Mouse (Mus musculus) hindbrain, embryonic 13.5 days (tissue): ENCODE measurements around the gene Prkca. TPM values are rescaled to one million over a fixed set of nuclear protein-coding genes. Genes with fewer than 3 reads are reported as not detected.
A peak's percentile ranks its signal among the peaks of the same experiment; 100 is the strongest.

ENCODE experiments used
- ATAC-seq: fragments of 200-750 bp; cut with Nextera tagmentation; 2 replicates; pipeline ENCODE4 v1.8.0; 2017; ENCODE audit warnings: moderate TSS enrichment; ENCODE audit not compliant: low FRiP score
- H3K27ac ChIP-seq: fragments of 300-500 bp; sonication (generic); 2 replicates; pipeline ENCODE4 v1.5.1; 2015; ENCODE audit warnings: inconsistent platforms, mild to moderate bottlenecking, moderate library complexity
- H3K27me3 ChIP-seq: fragments of 300-500 bp; sonication (generic); 2 replicates; pipeline ENCODE4 v1.6.1; 2015; ENCODE audit warnings: mild to moderate bottlenecking, inconsistent platforms
- H3K36me3 ChIP-seq: fragments of 300-500 bp; sonication (generic); 2 replicates; pipeline ENCODE4 v1.6.1; 2015; ENCODE audit warnings: mild to moderate bottlenecking, inconsistent platforms
- H3K4me1 ChIP-seq: fragments of 300-500 bp; sonication (generic); replicated peaks from 2 replicates; pipeline ENCODE4 v1.6.1; 2015; ENCODE audit warnings: inconsistent platforms
- H3K4me2 ChIP-seq: fragments of 300-500 bp; sonication (generic); 2 replicates; pipeline ENCODE4 v1.6.1; 2015; ENCODE audit warnings: inconsistent platforms, mild to moderate bottlenecking, moderate library complexity
- H3K4me3 ChIP-seq: fragments of 300-500 bp; sonication (generic); 2 replicates; pipeline ENCODE4 v1.5.1; 2015; ENCODE audit warnings: mild to moderate bottlenecking, inconsistent platforms
- H3K9ac ChIP-seq: fragments of 300-500 bp; sonication (generic); 2 replicates; pipeline ENCODE4 v1.6.1; 2015; ENCODE audit warnings: mild to moderate bottlenecking, inconsistent platforms
- H3K9me3 ChIP-seq: fragments of 300-500 bp; sonication (generic); 2 replicates; pipeline ENCODE4 v1.6.1; 2016; ENCODE audit warnings: inconsistent platforms
- WGBS: fragments of 180-500 bp; shearing (Covaris S2); methylation state at CpG from one replicate; pipeline ENCODE4 v1.1.7; 2015; 5-methylcytosine and 5-hydroxymethylcytosine counted together
- polyA plus RNA-seq: library from polyadenylated mRNA; unstranded; fragments of >200 nt; fragmentation: Nextera tagmentation; extraction: Ambion mirVana; gene quantifications from 2 replicates; pipeline ENCODE4 v1.2.1, GENCODE M21; 2015

Prkca gene
- polyA plus RNA-seq, 1 experiment from 2014 or later, result 7.7 TPM

- H3K4me1 ChIP-seq, result peaks cover 41% of the 10 kb centered on the region
- ATAC-seq, result no peak
- H3K4me3 ChIP-seq, result no peak overlapping the region
- no peak overlapping the region for H3K4me2 ChIP-seq
- H3K27me3 ChIP-seq, result 0 out of 2 replicates have a peak, but pooled peaks cover 3% of the 10 kb centered on the region
- H3K36me3 ChIP-seq, result no peaks in the 10 kb centered on the region
- H3K9ac ChIP-seq, result no peak overlapping the region
- WGBS, result 78% methylated on average over 3 of the region's 3 CpGs
- no peaks in the 10 kb centered on the region for H3K9me3 ChIP-seq
- H3K27ac ChIP-seq, result peak overlapping the region; percentile 23; the same call in 1 of the 2 replicates
These were observed 121.7 kb downstream of the Prkca start for GRCm38 (mm10) chr11:108222026-108222425.

DNA sequence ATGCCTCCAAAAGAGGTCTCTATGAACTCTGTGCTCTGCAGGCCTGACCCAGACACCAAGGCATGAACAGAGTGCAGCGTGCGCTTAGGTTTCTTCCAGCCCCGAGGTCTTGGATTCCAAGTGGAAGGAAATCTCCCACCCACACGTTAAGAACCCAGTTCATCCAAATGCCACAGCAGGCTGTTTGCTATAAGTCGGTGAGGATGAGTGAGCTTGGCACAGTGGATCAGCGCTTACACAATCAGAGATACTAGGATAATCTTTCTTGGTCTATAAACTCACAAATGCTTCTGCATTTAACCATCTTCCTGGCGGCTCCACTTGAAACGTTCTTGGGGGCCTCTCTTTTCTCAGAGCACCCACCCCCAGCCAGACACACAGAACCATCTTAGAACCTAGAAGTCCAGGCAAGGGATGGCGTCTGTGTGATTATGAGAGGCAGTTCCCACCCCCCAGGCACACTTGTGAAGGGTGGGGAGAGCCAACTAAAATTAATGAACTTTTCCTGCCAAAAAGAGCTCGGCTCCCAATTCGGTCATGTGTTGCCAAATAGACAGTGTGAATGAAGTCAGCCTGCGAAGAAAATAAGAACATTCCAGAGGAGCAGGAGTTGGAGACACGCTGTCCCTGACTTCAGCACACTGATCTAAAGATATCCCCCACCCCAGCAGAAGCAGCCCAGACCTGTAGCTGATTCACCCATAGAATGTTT lies 122.4 kb downstream of the Prkca start:
- Histone ChIP-seq H3K4me2 (no peak overlapping the region), H3K27me3 (0 out of 2 replicates have a peak, but pooled peaks cover 3% of the 10 kb centered on the region), H3K36me3 (no peaks in the 10 kb centered on the region), H3K9ac (no peak overlapping the region), H3K27ac (peak overlapping the region; percentile 23; the same call in 1 of the 2 replicates), H3K4me3 (no peak overlapping the region), H3K9me3 (no peaks in the 10 kb centered on the region), H3K4me1 (peaks cover 40% of the 10 kb centered on the region)
- WGBS, result 87% methylated on average over 13 of the region's 13 CpGs
- no peak for ATAC-seq

DNA sequence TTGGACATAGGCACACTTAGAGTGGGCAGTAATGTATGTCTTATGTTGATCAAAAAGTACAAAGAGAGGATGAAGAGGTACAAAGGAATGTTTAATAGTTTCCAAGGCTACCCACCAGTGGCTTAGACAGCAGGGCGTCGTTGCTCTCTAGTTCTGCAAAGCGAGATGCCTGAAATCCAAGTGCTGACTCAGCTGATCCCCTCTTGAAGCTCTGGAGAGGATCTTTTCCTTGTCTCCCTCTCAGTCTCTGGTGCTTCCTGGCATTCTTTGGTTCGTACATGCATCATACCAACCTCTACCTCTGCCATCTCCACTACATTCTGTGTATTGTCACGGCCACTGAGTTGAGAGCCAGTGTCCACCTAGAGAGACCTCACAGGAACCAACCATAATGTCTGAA lies 123.1 kb downstream of the Prkca start:
- no peak overlapping the region for H3K4me2 ChIP-seq
- no peak for ATAC-seq
- H3K4me3 ChIP-seq, result no peak overlapping the region
- no peak overlapping the region for H3K9ac ChIP-seq
- H3K27me3 ChIP-seq, result 0 out of 2 replicates have a peak, but pooled peaks cover 3% of the 10 kb centered on the region
- WGBS, result 81% methylated on average over 5 of the region's 5 CpGs
- H3K4me1 ChIP-seq, result peaks cover 41% of the 10 kb centered on the region
- no peak overlapping the region for H3K27ac ChIP-seq
- no peaks in the 10 kb centered on the region for H3K36me3 ChIP-seq
- H3K9me3 ChIP-seq, result no peaks in the 10 kb centered on the region

DNA sequence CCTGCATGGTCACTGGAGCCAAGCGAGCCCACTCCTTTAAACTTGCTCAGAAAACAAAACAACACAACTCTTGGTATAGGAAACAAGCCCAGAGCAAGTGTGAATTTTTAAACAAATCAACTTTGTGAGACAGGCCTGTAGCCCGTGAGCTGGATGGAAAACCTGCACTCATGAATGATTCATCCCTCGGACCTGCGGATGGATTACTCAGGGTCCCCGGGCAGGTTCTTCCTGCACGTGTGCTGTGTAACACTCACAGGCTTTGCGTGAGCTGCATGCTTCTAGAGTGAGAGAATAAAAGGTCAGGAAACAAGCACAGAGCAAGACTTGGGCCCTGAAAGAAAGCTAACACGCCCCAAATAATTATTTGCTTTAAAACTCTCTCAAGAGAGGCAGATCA lies 126.7 kb downstream of the Prkca start:
- Histone ChIP-seq H3K4me3 (no peak overlapping the region), H3K4me2 (no peak overlapping the region), H3K36me3 (no peaks in the 10 kb centered on the region), H3K27me3 (no peaks in the 10 kb centered on the region), H3K27ac (no peak overlapping the region), H3K9me3 (no peaks in the 10 kb centered on the region), H3K9ac (no peak overlapping the region), H3K4me1 (peaks cover 25% of the 10 kb centered on the region)
- ATAC-seq, result no peak
- WGBS, result 80% methylated on average over 8 of the region's 8 CpGs

GRCm38 (mm10) chr11:108216064-108216463 lies 127.7 kb downstream of the Prkca start:
- Histone ChIP-seq H3K4me2 (no peak overlapping the region), H3K9ac (no peak overlapping the region), H3K36me3 (no peaks in the 10 kb centered on the region), H3K27me3 (no peaks in the 10 kb centered on the region), H3K9me3 (no peaks in the 10 kb centered on the region), H3K4me1 (peaks cover 18% of the 10 kb centered on the region), H3K4me3 (no peak overlapping the region), H3K27ac (no peak overlapping the region)
- 73% methylated on average over 7 of the region's 7 CpGs for WGBS
- ATAC-seq, result no peak

- Histone ChIP-seq H3K27ac (no peak overlapping the region), H3K36me3 (no peaks in the 10 kb centered on the region), H3K9ac (no peak overlapping the region), H3K4me3 (no peak overlapping the region), H3K4me2 (no peak overlapping the region), H3K9me3 (no peaks in the 10 kb centered on the region), H3K4me1 (peaks cover 18% of the 10 kb centered on the region), H3K27me3 (no peaks in the 10 kb centered on the region)
- ATAC-seq, result no peak
- WGBS, result 60% methylated on average over 8 of the region's 8 CpGs
These were observed 128.3 kb downstream of the Prkca start for GRCm38 (mm10) chr11:108215466-108215865.

GRCm38 (mm10) chr11:108214521-108215223 lies 129.1 kb downstream of the Prkca start:
- 89% methylated on average over 11 of the region's 11 CpGs for WGBS
- Histone ChIP-seq H3K9me3 (no peaks in the 10 kb centered on the region), H3K4me1 (peaks cover 18% of the 10 kb centered on the region), H3K9ac (no peak overlapping the region), H3K27ac (no peak overlapping the region), H3K4me3 (no peak overlapping the region), H3K36me3 (no peaks in the 10 kb centered on the region), H3K4me2 (no peak overlapping the region), H3K27me3 (no peaks in the 10 kb centered on the region)
- ATAC-seq, result no peak

DNA sequence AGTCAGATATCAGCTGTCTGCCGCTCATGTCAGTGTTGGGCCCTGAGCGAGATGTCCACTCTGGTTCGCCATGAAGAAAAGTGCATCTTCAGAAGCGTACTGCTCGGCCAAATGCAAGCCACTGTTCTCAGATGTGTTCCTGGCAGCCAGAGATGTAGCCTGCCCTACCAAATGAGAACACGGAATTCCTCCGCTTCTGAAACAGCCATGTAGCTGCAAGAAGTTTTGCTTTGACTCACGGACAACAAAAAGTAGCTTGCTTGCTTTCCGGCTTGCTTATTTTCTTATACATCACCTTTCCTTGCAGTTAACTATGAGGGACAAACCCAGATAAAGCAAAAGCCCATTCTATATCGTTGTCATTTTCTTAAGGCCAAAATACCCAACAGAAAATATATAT lies 129.9 kb downstream of the Prkca start:
- no peak overlapping the region for H3K27ac ChIP-seq
- no peaks in the 10 kb centered on the region for H3K27me3 ChIP-seq
- peaks cover 18% of the 10 kb centered on the region for H3K4me1 ChIP-seq
- WGBS, result 96% methylated on average over 10 of the region's 10 CpGs
- H3K9me3 ChIP-seq, result no peaks in the 10 kb centered on the region
- no peak overlapping the region for H3K4me2 ChIP-seq
- ATAC-seq, result no peak
- no peak overlapping the region for H3K4me3 ChIP-seq
- no peaks in the 10 kb centered on the region for H3K36me3 ChIP-seq
- no peak overlapping the region for H3K9ac ChIP-seq

- Histone ChIP-seq H3K9ac (no peak overlapping the region), H3K36me3 (no peaks in the 10 kb centered on the region)
- no peak for ATAC-seq
These were observed 131.1 kb downstream of the Prkca start for GRCm38 (mm10) chr11:108212638-108213037.

DNA sequence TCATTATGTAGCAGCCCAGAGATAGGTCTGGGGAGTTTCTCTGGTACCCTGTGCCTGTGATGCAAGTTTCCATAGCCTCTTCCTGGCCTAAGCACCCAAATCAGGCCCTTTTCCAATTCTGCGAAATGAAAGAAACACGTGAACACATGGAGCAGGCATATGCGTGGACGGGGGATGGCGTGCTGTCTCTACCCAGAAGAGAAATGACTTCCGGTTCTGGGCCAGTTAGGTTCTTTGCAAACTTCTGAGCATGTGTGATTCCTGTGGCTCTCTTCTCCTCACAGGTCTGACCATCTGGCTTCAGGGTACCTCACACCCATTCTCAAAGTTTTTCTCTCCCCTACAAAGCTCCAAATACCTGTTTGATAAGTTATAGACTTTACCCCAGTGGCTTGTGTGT lies 131.7 kb downstream of the Prkca start:
- Histone ChIP-seq H3K27ac (no peak overlapping the region), H3K4me1 (peaks cover 18% of the 10 kb centered on the region), H3K4me3 (no peak overlapping the region), H3K4me2 (no peak overlapping the region), H3K9ac (no peak overlapping the region), H3K36me3 (no peaks in the 10 kb centered on the region), H3K27me3 (peaks cover 2% of the 10 kb centered on the region; the same call in 1 of the 2 replicates), H3K9me3 (no peaks in the 10 kb centered on the region)
- WGBS, result 94% methylated on average over 6 of the region's 6 CpGs
- no peak for ATAC-seq

More at GRCm38 (mm10) chr11:108212638-108213037, 131.1 kb downstream of the Prkca start:
- peaks cover 18% of the 10 kb centered on the region for H3K4me1 ChIP-seq
- no peaks in the 10 kb centered on the region for H3K27me3 ChIP-seq
- H3K4me2 ChIP-seq, result no peak overlapping the region
- H3K4me3 ChIP-seq, result no peak overlapping the region
- 85% methylated on average over 5 of the region's 5 CpGs for WGBS
- H3K27ac ChIP-seq, result no peak overlapping the region
- no peaks in the 10 kb centered on the region for H3K9me3 ChIP-seq

GRCm38 (mm10) chr11:108210749-108211148 lies 133.0 kb downstream of the Prkca start:
- H3K36me3 ChIP-seq, result no peaks in the 10 kb centered on the region
- no peak overlapping the region for H3K4me2 ChIP-seq
- peaks cover 12% of the 10 kb centered on the region for H3K4me1 ChIP-seq
- H3K27me3 ChIP-seq, result peaks cover 2% of the 10 kb centered on the region; the same call in 1 of the 2 replicates
- ATAC-seq, result no peak
- no peak overlapping the region for H3K27ac ChIP-seq
- WGBS, result 87% methylated on average over 7 of the region's 7 CpGs
- no peak overlapping the region for H3K4me3 ChIP-seq
- no peak overlapping the region for H3K9ac ChIP-seq
- H3K9me3 ChIP-seq, result no peaks in the 10 kb centered on the region

- Histone ChIP-seq H3K9ac (no peak overlapping the region), H3K36me3 (no peaks in the 10 kb centered on the region), H3K4me3 (no peak overlapping the region), H3K4me2 (no peak overlapping the region), H3K9me3 (no peaks in the 10 kb centered on the region), H3K27me3 (peaks cover 3% of the 10 kb centered on the region; the same call in 1 of the 2 replicates), H3K4me1 (peaks cover 19% of the 10 kb centered on the region), H3K27ac (no peak overlapping the region)
- no peak for ATAC-seq
- 95% methylated on average over 2 of the region's 2 CpGs for WGBS
These were observed 137.1 kb downstream of the Prkca start for GRCm38 (mm10) chr11:108206602-108207001.
